Mouse (Mus musculus) adrenal gland, postnatal 36 days (tissue): ENCODE results near the gene Cpa2. TPM values are rescaled to one million over a fixed set of nuclear protein-coding genes. Genes with fewer than 3 reads are reported as not detected.
A peak's percentile ranks its signal among the peaks of the same experiment; 100 is the strongest.

ENCODE experiments used
- DNase-seq, 2 experiments: peaks; one replicate each; pipeline ENCODE4 v3.0.0; 2021; ENCODE audit warnings: mixed read lengths in 1 of 2
- total RNA-seq, 2 experiments: library from RNA; stranded (reverse); gene quantifications; 2 replicates each; pipeline ENCODE4 v1.2.3; 2021

The Cpa2 gene
- total RNA-seq, 2 experiments from 2014 or later, result 0.56 to 0.66 TPM

DNA sequence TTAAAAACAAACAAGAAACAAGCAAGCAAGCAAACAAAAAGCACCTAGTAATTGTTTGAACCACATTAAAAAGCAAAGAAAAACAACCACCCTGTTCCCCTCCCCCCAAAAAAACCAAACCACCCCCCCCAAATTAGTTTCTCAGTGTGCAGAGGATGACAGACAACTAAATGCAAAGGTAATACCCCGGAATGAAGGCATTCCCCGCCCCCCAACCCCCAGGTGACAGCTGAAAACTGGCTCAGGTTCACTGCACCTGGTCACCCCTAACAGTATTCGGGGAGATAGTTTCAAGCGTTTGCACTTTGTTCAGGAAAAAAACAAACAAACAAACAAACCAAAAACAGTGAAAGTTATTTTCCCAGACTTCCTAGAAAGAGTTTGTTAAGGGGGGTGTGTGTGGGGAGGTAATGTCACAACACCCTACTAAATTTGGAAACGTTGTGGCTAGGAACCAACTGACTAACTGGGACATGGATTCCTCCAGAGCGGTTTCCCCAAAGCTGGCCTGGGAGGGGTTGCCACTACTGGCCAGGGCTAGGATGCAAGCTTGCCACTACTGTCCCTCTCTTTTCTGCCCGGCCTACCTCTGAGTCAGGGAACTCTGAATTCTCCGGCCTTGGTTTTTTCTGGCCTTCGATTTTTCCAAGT lies 6.4 kb downstream of the Cpa2 start:
- DNase-seq, result peak; percentile 55 to 69

DNA sequence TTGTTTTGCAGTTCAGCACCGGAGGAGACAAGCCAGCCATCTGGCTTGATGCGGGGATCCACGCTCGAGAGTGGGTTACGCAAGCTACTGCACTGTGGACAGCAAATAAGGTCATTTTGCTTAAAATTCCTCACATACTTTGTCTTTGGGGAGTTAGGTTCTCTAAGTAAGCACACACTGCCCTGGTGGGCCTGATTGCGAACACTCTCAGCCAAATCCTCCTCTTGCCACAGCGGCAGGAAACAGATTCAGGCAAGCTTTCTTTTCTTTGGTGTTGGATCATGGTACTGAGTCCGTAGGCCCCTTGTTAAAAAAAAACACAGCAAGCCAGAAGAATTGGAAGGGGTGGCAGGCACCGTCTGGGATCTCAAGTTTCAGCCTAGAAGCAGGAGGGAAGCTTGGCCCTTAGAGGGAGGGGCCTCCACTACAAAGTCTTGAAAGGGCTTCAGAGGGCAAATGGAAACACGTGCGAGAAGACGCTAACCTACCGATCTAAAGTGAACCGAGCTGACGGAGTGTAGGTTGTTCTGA lies 7.9 kb downstream of the Cpa2 start:
- DNase-seq, result no peak

DNA sequence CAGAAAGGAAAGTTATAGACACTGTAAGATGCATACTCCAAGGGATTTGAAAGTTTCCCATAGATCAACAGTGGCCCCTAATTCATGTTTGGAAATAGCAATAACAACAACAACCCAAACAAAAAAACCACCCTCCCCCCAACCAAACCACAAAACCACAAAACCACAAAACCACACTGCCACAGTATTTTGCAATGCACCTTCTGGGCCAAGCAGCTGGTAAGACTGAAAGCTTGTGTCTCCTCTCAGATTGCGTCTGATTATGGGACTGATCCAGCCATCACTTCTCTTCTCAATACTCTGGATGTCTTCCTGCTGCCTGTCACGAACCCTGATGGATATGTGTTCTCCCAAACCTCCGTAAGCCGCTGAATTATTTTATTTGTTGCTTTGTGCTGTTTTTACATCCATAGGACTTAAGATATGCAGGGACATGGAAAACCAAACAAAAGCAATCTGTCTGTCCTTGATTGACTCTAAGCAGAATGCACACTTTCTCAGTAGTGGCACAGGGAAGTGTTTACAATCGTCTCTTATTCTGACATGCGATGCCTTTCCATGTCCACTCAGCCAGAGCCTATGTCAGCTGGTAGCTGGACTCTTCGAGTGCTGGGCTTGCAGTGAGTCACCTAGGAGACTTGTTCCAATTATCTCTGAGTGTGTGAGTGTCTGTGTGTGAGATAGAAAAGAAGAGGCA lies 9.3 kb downstream of the Cpa2 start:
- no peak for DNase-seq

DNA sequence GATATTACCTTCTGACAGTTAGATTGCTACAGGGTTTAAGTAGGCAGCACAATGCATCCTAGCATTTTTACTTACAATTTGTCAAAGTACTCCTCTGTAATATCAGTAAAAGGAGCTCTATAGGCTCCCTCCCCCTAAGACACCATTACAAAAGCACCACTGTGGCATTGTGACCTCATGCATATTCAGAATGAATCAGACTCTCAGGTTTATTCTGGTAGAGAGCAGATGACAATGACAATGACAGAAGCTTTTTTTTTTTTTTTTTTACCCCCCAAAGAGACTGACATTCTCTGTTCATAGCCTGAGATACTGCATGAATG lies 9.8 kb downstream of the Cpa2 start:
- DNase-seq, result no peak

DNA sequence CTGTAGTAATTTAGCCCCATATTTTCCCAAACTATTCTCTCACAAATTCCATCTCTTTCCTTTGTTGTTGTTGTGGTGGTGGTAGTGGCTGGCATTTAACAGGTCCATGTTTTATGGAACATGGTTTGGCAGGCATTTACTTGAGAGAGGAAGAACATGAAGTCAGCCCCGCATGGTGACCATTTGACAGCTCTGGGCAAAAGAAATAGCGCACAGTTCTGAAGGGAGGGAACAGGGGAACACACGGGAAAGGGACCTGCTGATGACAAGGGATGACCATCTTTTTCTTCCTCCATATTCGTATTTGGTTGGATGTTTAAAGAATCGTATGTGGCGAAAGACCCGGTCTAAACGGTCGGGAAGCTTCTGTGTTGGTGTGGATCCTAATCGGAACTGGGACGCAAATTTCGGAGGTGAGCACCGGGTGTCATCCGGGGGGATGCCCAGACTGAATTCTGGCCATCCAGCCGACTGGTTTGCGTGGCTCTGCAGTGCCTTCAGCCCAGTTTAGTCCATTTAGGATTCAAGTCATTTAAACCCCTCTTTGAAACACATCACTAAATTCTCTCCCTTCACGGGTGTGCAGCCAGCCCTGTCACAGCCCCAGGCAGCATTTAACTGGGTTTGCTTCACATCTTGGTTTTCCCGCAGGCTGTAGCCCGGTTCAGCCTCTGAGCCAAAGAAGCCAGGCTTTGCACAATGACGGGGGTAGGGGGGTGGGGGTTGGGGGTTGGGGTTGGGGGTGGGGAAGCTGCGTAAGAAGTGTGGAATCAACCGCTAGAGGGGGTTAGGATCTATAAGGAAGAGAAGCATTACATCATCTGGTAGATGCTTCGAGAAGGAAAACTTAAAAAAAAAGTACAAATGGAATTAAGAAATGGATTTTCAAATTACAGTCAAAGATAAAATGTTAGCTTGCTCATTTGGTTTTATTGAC lies 10.5 kb downstream of the Cpa2 start:
- DNase-seq, result no peak

DNA sequence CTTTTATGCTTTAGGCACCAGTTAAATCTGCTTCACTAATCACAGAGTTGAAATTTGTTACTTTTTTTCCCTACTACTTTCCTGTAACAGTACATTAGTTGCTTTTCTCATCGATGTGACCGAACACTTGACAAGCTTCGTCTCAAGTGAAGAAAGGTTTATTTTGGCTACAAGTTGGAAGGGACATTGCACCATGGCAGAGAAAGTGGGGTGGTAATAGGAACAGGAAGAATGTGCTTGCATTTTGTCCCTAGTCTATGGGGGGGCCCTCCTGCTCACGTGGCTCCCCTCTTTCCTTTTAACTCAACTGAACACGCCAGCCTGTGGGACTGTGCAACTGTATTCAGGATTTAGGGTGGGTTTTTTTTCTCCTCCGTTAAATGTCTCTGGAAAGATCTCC lies 11.2 kb downstream of the Cpa2 start:
- no peak for DNase-seq

DNA sequence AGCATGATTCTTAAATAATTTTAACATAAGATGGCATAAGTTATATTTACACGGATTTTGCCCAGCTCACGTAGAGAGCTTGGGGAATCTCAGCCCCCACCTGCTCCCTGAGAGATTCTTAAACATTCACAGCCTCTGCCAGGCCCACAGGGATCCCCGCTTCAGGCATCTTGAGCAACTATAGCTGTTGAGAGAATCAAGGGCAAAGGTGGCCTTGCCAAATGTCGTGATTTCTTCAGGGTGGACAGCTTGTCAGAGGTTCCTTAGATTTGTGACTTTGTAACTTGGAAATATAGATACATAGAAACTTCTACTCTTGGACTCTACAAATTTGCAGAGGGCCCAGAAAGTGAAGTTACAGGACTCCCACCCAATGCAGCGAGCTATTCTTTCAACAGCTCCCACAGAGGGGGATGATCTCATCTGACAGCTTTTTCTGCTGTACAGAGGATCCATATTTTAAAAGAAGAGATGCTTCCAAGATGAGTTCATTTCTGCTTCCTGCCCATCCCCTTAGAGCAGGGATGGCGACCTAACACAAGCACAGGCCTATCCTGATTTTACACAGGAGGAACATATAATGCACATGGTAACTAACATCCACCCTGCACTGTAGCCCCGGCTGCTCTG lies 12.1 kb downstream of the Cpa2 start:
- peak in 1 of 2 experiments; percentile 18 for DNase-seq

DNA sequence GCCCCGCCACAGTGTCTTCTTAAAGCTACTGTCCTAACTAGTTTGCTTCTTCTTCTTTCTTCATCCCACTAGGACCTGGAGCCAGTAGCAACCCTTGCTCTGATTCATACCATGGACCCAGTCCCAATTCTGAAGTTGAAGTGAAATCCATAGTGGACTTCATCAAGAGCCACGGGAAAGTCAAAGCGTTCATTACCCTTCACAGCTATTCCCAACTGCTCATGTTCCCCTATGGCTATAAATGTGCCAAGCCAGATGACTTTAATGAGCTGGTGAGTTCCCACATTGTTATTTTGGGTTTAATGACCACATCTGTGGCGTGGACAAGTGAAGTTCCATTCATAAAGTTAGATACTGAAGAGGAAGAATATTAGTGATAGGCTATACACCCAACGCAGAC lies 12.7 kb downstream of the Cpa2 start:
- DNase-seq, result no peak

DNA sequence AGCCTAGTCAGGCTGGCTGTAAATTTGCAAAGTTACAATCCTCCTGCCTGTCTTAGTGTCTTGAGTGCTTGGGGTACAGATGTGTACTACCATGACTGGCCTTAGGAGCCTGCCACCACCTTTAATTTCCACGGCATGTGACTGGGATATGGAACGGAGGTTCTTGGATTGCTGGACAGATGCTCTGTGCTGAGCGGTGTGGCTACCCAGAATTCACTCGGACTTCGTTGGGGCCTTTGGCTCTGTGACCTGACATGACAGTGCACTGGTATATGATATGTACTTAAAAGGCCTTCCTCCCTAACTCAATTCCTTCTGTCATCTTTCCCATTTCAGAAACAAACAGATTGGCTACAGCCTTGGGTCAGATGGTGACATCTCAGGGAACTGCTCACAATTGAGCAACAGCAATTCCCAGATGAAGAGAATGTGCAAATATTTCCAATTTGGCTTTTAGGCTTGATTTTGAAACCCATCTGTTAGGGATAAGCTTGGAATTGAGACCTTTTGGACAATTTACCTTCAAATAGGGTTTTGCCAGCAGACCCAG lies 13.3 kb downstream of the Cpa2 start:
- DNase-seq, result no peak

DNA sequence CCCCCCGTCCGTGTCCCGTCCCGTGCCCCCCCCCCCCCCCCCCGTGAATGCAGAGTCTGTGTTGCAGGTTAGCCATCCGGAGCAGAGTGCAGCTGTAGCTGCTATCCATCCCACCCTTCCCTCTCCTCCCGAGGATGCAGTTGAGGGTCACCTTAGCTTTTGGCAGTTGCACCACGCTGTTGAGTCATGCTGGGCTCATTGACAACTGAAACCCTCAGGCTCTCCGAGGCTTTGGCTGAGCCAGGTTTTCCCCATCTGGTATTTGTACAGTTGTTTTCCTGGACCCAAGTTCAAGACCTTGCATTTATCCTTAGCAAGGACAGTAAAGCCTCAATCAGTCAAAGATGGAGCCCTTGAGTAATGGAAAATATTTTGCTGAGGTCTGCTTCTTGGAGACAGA lies 14.7 kb downstream of the Cpa2 start:
- peak; percentile 79 to 82 for DNase-seq

DNA sequence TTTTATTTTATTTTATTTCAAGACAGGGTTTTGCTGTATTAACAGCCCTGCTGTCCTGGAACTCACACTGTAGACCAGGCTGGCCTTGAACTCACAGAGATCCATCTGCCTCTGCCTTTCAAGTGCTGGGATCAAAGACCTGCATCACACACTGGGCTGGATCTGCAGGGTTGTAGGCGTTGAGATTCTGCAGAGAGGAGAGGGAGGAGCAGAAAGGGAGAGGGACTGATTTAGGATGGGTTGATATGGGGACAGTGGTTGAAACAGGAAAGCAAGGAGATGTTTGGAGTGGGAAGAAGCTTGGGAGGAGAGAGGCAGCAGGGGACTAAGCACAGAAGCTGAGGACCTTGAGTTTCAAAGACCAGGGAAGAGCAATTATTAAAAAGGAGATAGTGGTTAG lies 18.3 kb downstream of the Cpa2 start:
- DNase-seq, result peak in 1 of 2 experiments; percentile 19

DNA sequence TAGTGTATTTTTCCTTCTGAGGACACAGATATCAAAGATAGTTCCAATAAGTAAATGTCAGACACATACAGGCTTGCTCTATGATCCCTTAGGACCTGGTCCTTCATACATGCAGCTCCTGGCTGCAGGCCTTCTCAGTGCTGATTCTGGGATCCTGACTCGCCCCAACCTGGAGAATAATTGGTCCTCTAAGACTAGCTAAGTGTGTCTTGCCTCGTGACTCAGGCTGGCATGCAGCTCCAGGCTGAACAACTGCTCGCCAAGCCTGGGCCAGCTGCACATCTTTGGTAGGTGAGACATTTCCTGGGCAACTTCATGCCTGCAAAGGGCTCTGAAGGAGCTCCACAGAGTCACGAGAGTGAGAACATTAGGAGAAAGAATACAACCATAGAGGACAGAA lies 20.8 kb downstream of the Cpa2 start:
- no peak for DNase-seq

DNA sequence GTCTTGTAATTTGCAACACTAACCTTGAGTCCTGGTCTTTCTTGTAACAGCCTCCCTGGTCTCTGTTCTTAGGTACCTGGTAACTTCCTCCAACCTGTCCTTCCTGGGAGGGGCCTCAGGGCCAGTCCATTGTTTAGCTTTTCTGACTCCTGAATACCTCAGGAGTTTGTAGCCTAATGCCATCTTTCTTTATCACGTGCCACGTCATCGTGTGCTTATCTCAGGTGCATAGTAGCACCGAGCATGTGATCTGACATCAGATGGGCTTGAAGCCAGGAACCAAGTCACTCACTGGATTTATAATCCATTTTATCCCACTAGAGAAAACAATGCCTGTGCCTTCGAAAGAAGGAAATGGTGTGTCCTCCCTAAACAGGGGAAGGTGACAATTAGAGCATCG lies 22.2 kb downstream of the Cpa2 start:
- DNase-seq, result no peak

DNA sequence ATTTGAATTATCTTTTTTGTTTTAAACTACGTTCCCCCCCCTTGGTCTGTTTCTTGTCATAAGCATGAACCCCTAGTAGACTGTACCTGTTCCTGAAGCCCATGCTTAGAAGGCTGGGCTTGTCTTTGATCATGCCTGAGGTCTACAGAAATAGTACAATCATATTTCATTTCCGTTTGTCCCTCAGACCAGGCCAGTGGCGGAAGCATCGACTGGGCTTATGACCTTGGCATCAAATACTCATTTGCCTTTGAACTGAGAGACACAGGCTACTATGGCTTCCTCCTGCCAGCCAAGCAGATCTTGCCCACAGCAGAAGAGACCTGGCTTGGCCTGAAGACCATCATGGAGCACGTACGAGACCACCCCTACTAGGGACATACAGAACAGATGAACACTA lies 22.7 kb downstream of the Cpa2 start:
- peak; percentile 37 to 42 for DNase-seq

DNA sequence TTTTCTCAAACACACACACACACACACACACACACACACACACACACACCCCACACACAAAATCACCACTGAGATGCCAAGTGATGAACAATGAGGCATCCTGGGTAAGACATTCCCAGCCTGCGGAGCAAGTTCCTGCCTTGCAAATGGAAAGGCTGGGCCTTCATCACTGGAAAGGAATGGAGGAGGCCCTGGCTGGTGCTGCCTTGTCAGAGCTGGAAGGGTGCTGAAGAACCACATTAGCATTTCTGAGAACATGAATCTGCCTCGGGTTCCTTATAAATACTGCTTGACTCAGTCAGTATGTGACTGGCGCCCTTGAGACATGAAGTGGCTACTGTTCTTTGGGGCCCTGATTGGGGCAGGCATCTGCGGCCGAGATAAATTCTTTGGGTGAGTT lies 26.7 kb downstream of the Cpa2 start, which contains the start of gene Cpa4:
Gene Cpa4 (plus strand): TSS at position 301 of the 400 bp plus-strand sequence.
- DNase-seq, result no peak

DNA sequence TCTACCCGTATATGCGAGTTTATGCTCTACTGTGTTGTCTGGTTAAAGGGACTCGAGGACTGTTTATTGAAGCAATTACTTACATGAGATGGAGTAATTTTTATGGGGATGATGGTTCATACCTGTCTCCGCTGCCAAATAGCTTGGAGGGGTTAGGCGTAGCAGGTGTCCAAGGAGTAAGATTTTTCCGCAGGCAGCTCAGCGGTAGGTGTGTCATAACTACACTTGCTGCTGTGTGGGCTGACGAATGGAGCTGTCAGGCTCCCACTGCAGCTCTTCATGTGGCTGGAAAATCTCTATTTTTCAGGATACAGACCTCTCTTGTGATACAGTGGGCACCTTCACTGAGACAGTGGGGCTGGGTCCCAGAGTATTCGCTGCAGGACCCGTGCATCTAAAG lies 27.9 kb downstream of the Cpa2 start:
- DNase-seq, result no peak

DNA sequence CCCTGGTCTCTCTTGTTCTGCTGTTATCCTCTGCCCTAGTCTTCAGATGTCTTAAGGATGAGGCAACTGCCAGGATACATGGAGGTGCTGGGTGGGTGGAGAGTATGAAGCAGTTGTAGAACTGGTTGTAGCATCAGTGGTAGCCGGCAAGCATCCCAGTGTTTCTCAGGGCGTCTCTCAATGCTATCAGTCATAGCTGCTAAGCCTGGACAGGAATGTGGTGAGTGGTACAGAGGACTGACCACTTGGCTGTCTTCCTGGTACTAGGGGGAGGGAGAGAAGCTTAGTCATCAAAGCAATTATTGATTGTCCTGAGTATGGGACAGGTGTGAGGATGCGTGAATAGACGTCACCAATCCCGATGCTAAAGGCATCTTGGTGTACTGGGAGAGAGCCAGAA lies 28.6 kb downstream of the Cpa2 start:
- DNase-seq, result no peak

DNA sequence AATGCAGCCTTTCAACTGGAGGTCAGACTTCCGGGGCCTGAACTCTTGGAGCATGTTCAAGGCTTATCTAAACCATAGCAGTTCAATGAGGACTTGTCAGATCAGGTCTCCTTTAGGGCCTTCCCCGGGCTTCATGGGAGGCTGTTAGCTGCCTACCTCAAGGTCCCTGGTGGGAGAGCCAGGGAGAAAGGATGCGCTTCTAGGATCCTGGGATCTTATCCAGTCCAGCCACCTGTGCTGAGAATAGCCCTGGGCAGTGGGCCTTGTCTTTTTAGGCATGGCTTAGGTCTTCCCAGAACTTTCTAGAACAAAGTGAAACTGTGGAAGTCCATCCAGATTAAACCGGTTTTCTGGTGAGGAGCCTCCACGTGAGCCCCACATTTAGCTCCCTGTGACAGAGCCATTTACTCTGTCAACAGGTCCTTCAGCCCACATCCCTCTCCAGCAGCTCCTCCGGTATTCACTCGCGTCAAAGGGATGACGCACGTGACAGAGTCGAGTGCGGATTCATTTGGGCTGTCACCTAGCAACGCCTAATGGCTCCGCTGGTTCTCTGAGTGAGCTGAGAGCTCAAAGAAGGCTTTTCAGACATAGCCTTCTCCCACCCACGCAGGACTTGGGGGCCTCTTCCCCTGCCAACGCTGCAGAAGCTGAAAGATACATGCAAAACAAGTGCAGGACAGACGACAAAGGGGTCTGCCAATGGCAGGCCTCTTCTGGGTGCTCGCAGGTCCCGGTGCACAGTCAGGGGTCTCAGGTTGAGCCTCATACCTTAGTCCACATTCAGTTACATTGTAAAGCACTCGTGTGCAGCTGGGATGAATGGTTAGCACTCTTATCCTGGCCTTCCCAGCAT lies 31.3 kb downstream of the Cpa2 start:
- DNase-seq, result no peak

DNA sequence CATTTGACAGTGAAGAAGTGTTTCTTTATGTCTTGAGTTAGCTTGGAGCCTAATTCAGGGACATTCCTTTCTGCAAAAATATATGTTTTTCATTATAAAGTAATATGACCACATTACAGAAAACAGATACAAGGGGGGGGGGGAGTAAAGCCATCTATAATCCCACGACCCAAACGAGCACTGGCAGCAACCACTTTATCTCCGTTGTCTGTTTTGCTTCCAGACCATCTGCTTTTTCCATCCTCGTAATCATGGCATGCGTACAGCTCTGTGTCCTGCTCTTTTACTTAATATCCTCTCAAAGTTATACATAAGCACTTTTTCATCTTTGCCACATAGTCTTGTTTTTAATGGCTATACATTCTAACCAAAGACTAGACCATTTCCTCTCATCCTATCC lies 32.0 kb downstream of the Cpa2 start:
- no peak for DNase-seq

DNA sequence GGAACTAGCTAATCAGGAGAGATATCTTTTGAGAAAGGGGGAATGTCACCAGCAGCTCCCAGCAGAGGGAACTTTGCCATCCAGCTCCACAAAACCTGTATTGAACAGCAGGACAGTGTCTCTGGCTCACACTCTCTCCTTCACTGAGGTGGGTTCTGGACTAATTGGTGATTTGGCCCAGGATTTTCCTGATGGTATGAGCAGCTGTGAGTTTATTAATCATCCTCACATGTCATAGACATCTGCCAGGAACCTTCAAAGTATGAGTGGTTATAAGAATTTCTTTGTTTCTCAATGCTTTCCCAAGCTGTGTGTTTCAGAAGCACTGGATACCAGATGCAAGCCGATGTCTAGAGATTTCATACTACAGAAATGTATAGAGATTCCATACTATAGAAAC lies 33.6 kb downstream of the Cpa2 start:
- DNase-seq, result no peak
